Mouse (Mus musculus) adrenal gland, adult 18-20 months (tissue): Measurements from ENCODE around the gene Tmod2. TPM values are rescaled to one million over a fixed set of nuclear protein-coding genes. Genes with fewer than 3 reads are reported as not detected.

Experiments used
- DNase-seq, 2 experiments: peaks; one replicate each; pipeline ENCODE4 v3.0.0; 2021 to 2022; ENCODE audit warnings: low spot score in 2 of 2
- total RNA-seq, 2 experiments: library from RNA; stranded (reverse); gene quantifications; 1 replicate in 1 of 2; 2 replicates in 1 of 2; pipeline ENCODE4 v1.2.3; 2021

Tmod2 gene
- total RNA-seq, 2 experiments from 2014 or later: 11.3 to 13.4 TPM

DNA sequence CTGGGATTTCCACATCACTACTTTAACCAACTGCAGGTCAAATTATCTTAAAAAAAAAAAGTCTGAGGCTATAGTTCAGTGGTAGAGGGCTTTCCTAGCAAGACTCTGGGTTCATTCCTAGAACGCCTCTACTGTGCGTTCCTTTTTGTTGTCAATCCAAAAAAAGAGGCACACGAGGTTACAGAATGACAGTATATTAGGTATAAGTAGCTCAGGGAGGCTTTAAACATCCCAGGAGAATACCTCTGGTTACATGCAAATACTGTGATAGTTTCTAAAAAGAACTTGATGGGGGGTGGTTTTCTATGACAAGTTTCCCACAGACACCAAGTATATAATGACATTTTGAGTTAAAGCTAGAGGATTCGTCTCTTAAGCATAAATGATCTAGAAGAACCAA lies 3.6 kb downstream of the Tmod2 start:
- DNase-seq: no peak

DNA sequence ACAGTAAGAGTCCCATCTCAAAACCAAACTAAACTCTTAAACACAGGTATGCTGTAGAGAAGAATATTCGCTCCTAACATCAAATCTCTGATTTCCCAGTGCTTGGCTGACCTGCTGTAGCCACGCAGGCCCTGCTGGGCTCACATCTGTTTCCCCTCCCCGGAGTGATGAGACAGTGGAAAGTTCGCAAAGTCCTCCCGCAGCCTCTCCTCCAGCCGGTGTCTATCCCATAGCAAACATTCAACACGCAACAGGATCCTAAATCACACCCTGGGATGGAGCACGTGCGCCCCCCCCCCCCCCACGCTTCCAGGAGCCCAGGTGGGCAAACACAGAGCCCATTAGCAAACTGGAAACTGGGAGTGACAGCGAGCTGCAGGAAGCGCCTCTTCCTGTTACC lies 9.6 kb downstream of the Tmod2 start:
- no peak for DNase-seq

DNA sequence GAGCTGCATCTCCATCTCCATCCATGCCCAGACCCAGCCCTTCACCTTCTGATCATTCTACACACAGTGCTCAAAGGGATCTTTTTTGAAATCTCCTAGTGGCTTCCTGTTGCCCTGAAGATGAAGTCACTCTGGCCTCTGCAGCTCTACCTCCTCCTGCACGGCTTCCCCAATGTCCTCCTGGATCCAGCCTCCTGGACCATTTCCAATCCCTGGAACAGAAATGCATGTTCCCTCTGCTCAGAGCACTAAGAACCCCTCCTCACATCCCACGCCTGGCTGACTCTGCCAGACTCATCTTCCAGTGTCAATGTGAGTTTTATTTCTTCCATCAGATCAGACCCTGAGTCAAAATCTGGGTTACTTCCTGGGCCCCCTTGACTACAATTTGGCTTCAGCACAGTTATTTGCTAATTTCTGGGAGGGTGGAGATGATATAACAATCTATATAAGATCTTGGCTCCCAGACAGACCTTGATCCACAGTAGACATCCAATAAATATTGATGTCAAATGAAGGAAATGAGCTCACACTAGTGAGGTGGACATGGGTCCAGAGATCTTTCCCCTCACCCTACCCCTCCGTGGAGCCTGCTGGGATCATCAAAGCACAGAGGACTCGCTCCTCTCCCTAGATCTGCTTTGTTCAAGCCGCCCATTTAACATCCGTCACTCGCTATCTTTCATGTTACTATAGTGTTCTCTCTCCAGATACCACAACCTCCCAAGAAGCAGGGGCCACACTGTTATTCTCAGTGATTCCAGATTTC lies 10.8 kb downstream of the Tmod2 start:
- no peak for DNase-seq

DNA sequence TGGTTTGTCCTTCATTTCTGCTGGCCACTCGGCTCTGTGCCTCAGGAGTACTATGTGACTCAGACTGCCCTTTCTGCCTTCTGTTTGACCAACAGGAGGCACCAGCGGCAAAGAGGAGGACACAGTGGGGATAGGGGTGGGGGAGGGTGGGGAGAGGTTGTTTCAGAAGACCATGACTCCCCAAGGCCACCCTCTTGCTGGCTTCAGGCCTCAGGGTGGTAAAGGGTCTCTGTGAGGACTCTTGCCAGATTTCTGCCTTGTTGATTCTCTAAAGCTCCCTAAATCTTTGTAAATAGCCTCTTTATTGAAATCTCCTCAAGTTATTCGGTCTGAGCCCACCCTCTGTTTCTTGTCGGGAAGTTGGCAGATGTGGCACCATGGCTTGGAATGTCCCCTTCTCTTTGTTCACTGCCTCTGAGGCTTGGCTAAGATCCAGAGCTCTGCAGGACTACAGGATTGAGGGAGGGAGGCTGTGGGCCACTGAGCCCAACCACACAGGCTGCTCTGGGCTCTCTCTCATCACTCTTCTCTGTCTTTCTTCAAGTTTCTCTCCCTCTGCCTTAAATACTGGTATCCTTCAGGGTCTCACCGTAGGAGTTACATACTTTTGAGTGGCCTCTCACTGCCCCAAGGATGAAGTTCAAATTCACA lies 11.8 kb downstream of the Tmod2 start:
- DNase-seq: no peak

DNA sequence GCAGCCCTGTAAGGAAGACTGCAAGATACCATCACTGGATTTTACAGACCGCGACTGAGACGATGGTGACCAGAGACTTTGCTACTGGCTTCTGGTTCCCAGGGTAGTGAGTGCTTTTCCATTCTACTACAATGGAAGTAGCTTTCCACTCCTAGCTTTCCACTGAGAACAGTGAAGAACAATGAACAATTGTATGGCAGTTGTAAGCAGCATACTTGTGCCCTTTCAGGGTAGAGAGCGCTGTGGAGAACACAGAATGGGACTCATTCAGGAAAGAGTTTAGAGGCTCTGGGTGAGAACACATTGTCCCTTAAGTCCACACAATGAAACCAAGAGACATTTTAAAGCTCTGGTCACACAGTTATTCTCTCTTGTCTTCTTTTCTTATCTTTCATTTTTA lies 13.5 kb downstream of the Tmod2 start:
- no peak for DNase-seq

DNA sequence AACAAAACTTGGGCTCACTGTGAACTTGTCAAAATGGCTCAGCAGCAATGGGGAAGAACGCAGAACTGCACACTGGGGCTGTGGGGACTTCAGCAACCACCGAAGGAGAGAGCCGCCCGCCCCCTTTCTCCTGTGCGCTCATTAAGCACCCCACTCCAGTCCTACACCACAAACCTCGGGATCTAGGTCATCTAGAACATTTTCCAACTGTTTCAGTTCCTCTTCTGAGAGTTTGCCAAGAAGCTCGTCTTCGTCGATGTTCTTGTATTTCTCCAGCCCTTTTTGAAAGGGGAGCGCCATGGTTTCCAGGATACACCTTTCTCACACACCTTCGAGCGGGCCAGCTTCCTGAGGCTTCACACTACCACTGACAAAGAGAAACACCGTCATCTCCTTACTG lies 14.1 kb downstream of the Tmod2 start:
- DNase-seq: no peak

DNA sequence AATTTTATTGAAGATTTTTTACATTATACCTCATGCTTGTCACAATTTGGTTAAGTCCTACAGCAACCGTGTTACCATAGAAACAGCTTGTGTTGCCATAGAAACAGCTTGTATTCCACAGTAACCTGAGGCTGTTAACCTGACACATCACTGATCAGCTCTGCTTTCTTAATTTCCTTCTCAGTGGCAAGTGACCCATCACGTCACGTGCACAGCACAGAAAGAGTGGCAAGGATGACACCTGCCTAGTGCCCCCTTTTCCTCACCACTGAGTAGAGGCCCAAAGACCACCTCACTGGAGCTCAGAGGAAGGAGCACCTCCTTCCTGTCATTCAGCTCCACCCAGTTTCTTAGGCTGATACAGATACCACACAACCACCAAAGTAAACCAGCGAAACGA lies 17.6 kb downstream of the Tmod2 start:
- DNase-seq: no peak

DNA sequence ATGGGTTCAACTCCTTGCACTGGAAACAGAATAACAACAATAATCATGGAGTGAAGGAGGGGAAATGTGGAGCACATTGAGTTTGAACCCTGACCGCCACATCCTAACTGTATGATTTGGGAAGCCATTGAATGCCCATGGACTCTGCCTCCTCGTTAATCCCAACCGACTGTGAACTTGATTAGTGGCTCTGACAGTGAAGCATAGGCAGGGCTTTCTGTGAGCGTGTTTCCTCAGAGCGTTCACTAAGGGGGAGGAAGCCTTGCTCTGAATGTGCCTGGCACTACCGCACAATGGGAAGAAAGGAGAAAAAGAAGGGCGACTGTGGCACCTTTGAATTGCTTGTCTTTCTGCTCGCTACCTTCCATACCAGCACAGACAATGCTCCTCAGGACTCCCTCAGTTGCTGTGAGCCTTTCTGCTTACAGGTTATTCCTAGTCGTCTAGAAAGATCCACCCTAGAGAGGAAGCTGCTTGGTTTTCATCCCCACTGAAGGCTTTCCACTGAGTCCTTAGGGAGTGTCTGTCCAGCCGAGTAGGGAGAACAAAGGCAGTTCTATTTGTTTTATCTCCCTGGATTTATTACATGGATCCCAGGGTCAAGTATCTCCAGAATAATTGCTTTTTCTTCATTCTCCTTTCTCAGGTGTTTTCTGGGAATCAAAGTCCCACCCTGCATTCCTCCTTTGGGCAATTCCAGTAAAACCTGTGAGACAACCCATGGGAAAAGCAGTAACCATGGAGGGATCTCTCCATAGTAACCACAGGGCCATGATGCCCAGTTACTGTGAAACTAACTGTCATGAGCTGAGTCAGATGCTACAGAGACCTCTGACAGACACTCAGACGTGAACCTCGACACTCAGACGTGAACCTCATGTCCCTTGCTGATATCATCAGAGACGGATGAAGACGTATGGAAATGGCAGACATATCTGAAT lies 21.0 kb downstream of the Tmod2 start:
- no peak for DNase-seq

DNA sequence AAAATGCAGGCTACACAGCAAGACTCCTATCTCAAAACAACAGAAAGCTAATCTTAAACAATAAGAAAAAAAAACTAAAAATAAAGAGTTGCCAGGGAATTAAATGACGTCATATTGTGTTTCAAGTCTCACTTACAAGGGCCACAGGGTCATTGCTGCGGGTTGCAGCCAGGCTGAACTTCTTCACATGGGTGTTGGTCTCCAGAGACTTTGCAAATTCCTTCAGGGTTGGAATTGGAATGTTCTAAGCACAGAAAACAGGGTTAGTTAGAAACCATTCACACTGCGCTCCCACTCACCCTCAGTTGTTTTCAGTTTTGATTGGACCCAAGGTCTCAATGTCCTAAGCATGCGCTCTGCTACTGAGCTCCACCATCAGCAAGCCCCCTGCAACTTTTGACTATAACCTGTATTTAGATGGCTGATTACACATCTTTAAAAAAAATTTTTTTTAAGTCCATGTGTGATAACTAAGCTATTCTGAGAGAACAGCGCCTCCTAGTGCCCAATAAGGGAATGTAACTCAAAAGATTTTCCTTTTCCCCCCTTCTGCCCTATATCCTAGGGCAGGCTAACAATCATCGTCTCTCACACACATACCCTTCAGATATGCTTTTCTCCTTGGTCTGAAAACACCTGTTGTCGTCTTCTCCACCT lies 29.3 kb downstream of the Tmod2 start:
- DNase-seq: no peak

DNA sequence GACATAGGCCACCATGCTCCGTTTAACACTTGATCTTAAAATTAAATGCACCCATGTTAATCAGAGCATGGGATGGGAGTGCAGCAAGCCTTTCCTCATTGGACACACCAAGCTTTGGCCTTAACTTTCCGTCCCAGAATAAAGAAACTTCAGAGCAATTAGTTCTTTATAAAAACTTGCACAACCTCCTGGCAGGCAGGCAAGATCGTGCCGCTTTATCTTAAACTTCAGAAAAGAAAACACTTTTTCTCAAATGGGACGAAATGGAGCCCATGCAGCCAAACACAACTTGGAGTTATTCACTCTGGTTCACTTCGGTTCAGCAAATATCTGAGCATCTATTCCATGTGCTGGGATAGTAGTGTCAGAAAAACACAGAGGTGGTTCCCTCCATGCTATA lies 31.8 kb downstream of the Tmod2 start:
- no peak for DNase-seq

DNA sequence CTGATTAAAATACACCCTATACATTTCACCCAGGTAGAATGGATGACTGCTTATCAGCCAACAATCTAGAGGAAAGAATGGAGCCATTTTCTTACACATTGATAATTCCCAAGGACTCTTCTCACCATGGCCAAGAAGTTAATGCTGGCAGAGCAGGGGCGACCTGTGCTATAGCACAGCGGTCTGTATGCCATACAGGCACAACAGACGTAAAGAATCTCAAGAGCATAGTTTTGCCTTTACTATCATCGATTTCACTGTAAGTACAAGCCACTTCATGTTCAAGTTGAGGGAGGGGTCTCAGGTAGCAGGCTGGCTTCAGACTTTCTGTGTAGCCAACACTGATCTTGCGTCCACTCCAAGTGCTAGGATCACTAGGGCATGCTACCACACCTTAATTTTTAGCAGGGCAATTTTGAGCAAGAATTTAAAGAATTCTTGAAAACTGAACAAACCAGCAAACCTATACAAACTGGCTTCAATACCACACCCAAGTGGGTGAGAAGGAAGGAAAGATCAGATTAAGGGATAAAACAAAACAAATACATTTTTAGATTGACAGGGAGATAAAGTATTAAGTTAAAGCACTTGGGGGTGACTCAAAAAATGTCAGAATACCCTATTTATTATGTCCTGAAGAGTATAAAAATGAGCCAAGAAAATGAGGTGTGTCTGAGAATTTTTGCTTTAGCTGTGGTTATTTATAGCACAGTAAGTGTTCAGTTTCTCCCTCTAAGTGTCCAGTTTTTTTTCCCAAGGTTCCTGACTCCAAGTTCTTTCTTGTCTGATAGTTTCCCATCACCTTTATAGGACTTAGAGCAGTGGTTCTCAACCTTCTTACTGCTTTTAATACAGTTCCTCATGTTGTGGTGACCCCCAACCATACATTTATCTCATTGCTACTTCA lies 39.8 kb downstream of the Tmod2 start:
- DNase-seq: no peak

DNA sequence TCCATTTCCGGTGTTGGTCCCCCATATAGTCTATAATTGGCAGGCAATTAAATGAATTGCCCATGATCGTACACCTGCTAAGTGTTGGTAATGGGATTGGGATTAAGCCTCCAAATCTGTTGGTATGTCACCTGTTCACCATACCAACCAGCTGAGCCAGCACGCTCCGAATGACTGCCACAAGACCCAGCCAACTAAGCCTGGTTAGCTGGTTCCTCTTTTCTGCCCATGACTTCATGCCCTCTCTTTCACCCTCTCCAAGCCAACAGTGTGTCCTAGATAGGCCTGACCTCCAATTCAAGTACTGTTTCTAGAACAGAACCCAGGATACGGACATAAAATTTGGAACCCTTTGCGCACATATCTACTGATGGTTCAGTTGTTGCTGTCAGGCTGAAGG lies 42.7 kb downstream of the Tmod2 start:
- DNase-seq: no peak

DNA sequence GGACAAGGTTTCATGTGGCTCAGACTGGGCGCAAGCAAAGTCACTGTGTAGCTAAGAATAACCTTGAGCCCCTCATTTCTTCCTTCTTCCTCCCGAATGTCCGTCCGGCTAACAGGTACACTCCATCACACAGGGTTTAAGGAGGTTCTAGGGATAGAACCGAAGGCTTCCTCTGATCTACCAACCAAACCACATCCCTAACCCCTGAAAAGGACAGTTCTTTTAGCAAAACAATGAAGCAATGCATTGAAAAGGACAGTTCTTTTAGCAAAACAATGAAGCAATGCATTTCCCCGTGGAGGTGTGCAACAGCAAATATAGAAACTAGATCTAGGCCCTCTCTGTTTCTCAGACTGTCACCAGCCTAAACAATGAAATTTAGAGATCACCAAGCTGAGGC lies 46.2 kb downstream of the Tmod2 start:
- DNase-seq: no peak

DNA sequence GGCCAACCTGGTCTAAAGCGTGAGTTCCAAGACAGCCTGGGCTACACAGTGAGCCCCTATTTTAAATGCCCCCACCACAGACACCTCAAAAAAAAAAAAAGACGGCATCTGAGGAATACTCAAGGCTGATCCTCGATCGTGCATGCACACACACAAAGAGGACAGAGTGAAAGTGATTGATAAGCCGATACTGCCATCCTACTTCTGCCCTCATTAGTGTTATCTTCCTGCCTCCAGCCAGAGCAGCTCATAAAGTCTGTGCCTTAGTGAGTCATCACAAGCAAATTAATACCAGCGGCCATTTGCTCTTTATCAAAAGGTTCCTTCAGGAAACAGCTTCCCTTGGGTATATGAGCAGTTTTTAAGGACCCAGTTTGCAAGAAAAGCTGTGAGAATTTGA lies 47.5 kb downstream of the Tmod2 start:
- DNase-seq: no peak

DNA sequence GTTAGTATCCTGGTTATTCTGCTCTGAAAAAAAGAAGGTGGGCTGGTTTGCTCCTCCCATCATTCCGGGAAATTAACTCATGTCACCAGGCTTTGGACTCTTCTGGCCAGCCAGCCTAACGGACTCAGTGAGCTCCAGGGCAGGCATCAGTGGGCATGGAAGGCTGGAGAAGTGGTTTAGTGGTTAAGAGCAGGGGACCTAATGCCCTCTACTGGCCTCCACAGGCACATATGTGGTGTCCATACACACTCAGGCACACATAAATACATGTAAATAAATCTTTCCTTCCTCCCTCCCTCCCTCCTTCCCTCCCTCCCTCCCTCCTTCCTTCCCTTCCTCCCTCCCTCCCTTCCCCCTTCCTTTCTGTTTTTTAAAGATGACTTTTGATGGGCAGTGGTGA lies 47.9 kb downstream of the Tmod2 start:
- no peak for DNase-seq

DNA sequence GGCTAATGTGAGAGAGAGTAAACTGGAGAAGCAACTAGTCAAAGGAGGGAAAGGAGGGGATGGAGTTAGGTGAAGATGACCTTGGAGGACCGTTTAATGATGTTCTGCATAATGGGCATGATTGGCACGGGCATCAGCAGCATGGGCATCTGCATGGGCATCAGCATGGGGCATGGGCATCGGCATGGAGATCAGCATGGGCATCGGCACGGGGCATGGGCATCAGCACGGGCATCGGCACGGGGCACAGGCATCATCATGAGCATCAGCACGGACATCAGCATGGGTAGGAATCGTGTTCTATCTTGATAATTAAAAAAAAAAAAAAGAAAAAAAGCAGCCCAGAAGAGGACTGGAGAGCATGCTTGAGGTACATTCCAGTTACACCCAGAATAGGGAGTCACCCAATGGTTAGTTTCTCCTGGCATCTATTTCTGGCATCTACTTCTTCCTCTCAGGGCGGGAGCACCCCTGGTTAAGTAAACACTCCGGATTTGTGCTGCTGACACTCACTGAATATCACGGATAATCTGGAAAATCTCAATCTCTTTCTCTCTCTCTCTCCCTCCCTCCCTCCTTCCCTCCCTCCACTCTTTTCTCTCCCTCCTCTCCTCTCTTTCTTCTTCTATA lies 50.0 kb downstream of the Tmod2 start:
- DNase-seq: no peak

DNA sequence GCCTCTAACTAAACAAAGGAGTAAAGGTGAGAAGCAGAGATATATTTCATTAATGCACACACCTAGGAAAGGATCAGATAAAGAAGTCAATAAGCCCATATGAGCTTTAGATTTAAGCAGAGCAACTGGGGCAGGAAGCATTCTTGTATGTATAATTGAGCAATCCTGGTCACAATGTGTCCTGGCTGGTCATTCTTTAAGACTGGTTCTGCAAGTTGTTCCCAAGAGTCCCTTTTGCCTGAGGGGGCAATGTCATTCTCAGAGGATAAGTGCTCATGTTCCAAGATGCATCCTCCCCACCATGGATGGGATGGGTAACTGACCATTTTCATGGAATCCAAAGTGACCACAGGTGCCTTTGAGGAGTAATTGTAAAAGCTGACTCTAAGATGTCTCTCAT lies 50.8 kb downstream of the Tmod2 start:
- no peak for DNase-seq

DNA sequence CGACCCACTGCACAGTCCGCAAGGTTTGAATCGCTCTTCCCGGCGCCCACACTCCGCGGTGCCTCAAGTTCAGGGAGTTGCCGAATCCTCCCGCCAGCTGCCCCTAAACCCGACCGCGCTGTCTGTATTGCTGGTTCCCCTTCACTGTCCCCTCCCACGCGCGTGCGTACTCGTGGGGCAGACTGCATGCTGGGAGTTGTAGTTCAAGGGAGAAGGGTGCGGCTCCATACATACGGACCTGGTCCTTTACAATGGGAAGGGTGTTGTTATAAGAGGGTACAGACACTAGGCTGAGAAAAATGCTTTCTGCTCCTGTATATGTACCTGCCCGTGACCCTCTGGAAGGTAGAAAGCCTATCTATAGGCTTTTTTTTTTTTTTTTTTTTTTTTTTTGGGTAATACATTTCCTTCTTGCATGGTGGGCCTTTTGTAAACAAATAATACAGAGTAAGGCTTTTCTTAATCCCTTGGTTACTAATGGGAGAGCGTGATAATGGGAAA lies 51.6 kb downstream of the Tmod2 start, which contains the start of gene Tmod3:
TSS of gene Tmod3 (minus strand) at position 146 of the 501 bp plus-strand sequence.
- DNase-seq: peak; percentile 95 to 97

DNA sequence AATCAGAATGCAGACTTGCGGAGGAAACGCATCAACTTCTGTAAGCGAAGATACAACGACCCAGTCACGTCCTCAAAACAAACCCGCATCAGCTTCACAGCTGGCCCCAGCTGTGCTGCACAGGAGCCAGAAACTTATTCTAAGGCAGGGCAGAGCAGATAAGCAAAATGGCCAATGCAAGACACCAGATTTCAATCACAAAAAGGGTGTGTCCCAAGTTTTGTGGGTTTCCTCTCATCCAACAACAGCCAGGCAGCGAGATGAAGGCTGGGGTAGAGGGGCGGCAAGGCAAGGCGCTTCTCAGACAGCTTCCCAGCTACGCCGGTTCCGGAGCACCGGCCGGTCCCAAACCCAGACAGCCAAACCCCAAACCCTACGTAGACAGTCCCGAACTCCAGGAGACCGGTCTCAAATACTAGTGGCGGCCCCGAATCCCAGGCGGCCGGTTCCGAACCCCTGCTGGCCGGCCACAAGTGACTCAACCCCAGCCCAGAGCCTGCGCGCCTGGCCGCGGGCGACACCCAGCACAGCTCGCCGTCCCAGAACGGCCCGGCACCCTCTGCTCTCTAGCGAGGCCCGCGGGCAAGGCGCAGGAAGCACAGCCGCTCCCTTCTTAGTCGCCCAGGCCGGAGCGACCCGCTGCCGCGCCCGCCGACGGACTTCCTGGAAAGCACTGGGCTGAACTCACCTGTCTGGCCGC lies 52.2 kb downstream of the Tmod2 start:
- DNase-seq: no peak
